Mouse (Mus musculus) CD4-positive, CD25-positive, alpha-beta regulatory T cell, adult 2 months (primary cell): ENCODE results near the gene Cym.

ENCODE experiments used
- DNase-seq: peaks from one replicate; pipeline ENCODE4 v3.0.0-alpha.2; 2012; ENCODE audit warnings: low read depth, low spot score

Gene Cym

DNA sequence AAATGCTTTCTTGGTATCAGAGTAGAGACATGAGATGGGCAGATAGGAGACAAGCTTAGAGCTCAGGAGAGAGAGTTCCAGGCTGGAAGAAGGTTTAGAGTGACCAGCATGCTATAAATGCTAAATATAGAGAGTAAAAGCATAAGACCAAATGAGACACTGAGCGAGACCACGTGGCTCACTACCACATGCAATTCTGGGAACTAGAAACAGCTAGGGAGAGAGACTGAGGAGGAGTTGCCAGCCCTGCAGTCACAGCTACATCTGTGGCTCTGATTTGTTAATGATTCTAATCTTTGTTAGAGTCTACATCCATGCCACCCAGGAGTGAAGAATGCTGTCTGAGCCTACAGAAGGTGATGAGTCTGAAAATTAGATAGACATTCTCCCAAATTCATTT, 52.0 kb downstream of the Cym start:
- DNase-seq, result no peak

GRCm38 (mm10) chr3:107162741-107163140, 58.8 kb downstream of the Cym start:
- DNase-seq, result no peak
